Mouse (Mus musculus) 3134 (cell line): Measurements from ENCODE around the gene Adar.

ENCODE experiments used
- DNase-seq: peaks from one replicate; pipeline ENCODE4 v3.0.0-alpha.2; 2011; ENCODE audit warnings: low spot score; ENCODE audit not compliant: insufficient read length; ENCODE audit errors: extremely low read depth

Adar gene

GRCm38 (mm10) chr3:89730350-89731331 is 15.8 kb downstream of the Adar start:
- peak; percentile 88 for DNase-seq

GRCm38 (mm10) chr3:89732091-89732490 is 17.3 kb downstream of the Adar start:
- no peak for DNase-seq

GRCm38 (mm10) chr3:89738509-89738908 is 23.7 kb downstream of the Adar start:
- DNase-seq: no peak

GRCm38 (mm10) chr3:89752307-89752706 is 37.5 kb downstream of the Adar start:
- DNase-seq: no peak

GRCm38 (mm10) chr3:89755283-89755682 is 40.5 kb downstream of the Adar start:
- DNase-seq: no peak

- no peak for DNase-seq
Measured at GRCm38 (mm10) chr3:89757851-89758250, 43.0 kb downstream of the Adar start.

GRCm38 (mm10) chr3:89759786-89760185 is 45.0 kb downstream of the Adar start:
- no peak for DNase-seq

GRCm38 (mm10) chr3:89764119-89764724 is 49.4 kb downstream of the Adar start, which contains the start of gene Chrnb2:
Chrnb2 (minus strand) TSS chr3:89764632.
- no peak for DNase-seq

- DNase-seq: no peak
Measured at GRCm38 (mm10) chr3:89769584-89769983, 54.8 kb downstream of the Adar start.

GRCm38 (mm10) chr3:89770425-89771002 is 55.7 kb downstream of the Adar start:
- DNase-seq: no peak

GRCm38 (mm10) chr3:89772588-89772967 is 57.8 kb downstream of the Adar start:
- peak; percentile 71 for DNase-seq

- DNase-seq: peak; percentile 93
Measured at GRCm38 (mm10) chr3:89772968-89773709, 58.3 kb downstream of the Adar start, which contains the start of gene Ube2q1. Ube2q1 (plus strand) TSS chr3:89773616.

- DNase-seq: peak; percentile 54
Measured at GRCm38 (mm10) chr3:89773740-89774211, 59.0 kb downstream of the Adar start.

GRCm38 (mm10) chr3:89774236-89774960 is 59.6 kb downstream of the Adar start:
- no peak for DNase-seq

- DNase-seq: no peak
Measured at GRCm38 (mm10) chr3:89776001-89776400, 61.2 kb downstream of the Adar start.

GRCm38 (mm10) chr3:89780102-89780501 is 65.3 kb downstream of the Adar start:
- DNase-seq: no peak

- DNase-seq: no peak
Measured at GRCm38 (mm10) chr3:89781640-89782039, 66.8 kb downstream of the Adar start.

GRCm38 (mm10) chr3:89784991-89785753 is 70.3 kb downstream of the Adar start:
- DNase-seq: peak; percentile 78

- no peak for DNase-seq
Measured at GRCm38 (mm10) chr3:89786275-89786674, 71.5 kb downstream of the Adar start.
